Mouse (Mus musculus): ENCODE measurements around the gene Endov. TPM values are rescaled to one million over a fixed set of nuclear protein-coding genes. Genes with fewer than 3 reads are reported as not detected.

Endov gene
- polyA plus RNA-seq, 1 experiment from 2014 or later: 14.8 TPM

DNA sequence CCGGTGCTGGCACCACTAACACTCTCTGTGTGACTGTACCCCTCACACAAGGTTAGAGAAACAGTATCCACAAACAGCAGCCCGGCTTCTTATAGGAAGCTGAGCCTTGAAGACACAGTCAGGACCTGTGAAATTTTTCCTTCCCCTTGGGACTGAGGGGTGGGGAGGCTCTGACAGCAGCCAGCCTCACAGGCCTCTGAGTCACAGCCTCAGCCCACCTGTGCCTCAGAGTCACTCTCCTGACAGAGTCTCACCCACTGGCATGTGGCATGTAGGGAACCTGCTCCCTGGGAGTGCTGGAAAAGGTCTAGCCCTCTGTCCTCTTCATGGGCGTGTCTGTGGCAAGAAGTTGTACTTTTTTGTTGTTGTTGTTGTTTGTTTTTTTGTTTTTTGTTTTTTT is 60.3 kb downstream of the Endov start:
- Histone ChIP-seq H3K4me2 (replicated peaks; ENCODE audit: low read depth, low read length) (no peak overlapping the region), H3K4me3 (ENCODE audit: low read depth, low read length) (no peak overlapping the region), H3K27ac (ENCODE audit: low read depth, low read length) (no peak overlapping the region), H3K9ac (ENCODE audit: low read depth, low read length) (no peak overlapping the region), H3K4me1 (replicated peaks; ENCODE audit: control insufficient read depth, insufficient read depth, low read length) (peaks cover 23% of the 10 kb centered on the region), H3K27me3 (ENCODE audit: control insufficient read depth, insufficient read depth, low read length) (peaks cover 54% of the 10 kb centered on the region), H3K36me3 (ENCODE audit: control insufficient read depth, insufficient read depth, low read length) (no peaks in the 10 kb centered on the region), H3K9me3 (ENCODE audit: control insufficient read depth, low read length) (no peaks in the 10 kb centered on the region)
- 44% methylated on average over 3 of the region's 3 CpGs for WGBS
- ATAC-seq (ENCODE audit: low FRiP score) (no peak), DNase-seq (ENCODE audit: low spot score) (no peak)

DNA sequence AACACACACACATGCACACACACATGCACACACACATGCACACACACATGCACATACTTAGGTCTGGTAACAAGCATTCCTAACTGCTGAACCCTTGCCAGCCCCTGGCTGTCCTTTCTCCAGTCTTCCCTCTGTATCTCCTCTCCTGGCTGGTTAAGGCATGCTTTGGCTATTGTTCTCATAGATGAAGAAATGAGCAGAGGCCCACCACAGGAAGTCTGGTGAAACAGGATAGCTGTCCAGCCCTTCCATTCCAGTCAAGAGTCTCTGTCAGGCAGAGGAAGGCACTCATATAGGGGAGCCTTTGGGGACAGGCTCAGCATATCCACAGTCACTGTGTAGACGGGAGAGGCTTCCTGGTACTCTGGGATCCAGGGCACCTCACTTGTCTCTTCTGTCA is 61.2 kb downstream of the Endov start:
- DNase-seq (ENCODE audit: low spot score): no peak
- Histone ChIP-seq H3K9me3 (ENCODE audit: control insufficient read depth, low read length) (no peaks in the 10 kb centered on the region), H3K4me3 (ENCODE audit: low read depth, low read length) (no peak overlapping the region), H3K4me1 (replicated peaks; ENCODE audit: control insufficient read depth, insufficient read depth, low read length) (peaks cover 21% of the 10 kb centered on the region), H3K9ac (ENCODE audit: low read depth, low read length) (no peak overlapping the region), H3K27ac (ENCODE audit: low read depth, low read length) (0 out of 2 replicates have a peak overlapping the region, but pooled peaks have one; percentile 13), H3K36me3 (ENCODE audit: control insufficient read depth, insufficient read depth, low read length) (no peaks in the 10 kb centered on the region), H3K4me2 (replicated peaks; ENCODE audit: low read depth, low read length) (no peak overlapping the region), H3K27me3 (ENCODE audit: control insufficient read depth, insufficient read depth, low read length) (peaks cover 46% of the 10 kb centered on the region)
- 45% methylated on average over 1 of the region's 1 CpGs for WGBS
- ATAC-seq (ENCODE audit: low FRiP score): no peak

DNA sequence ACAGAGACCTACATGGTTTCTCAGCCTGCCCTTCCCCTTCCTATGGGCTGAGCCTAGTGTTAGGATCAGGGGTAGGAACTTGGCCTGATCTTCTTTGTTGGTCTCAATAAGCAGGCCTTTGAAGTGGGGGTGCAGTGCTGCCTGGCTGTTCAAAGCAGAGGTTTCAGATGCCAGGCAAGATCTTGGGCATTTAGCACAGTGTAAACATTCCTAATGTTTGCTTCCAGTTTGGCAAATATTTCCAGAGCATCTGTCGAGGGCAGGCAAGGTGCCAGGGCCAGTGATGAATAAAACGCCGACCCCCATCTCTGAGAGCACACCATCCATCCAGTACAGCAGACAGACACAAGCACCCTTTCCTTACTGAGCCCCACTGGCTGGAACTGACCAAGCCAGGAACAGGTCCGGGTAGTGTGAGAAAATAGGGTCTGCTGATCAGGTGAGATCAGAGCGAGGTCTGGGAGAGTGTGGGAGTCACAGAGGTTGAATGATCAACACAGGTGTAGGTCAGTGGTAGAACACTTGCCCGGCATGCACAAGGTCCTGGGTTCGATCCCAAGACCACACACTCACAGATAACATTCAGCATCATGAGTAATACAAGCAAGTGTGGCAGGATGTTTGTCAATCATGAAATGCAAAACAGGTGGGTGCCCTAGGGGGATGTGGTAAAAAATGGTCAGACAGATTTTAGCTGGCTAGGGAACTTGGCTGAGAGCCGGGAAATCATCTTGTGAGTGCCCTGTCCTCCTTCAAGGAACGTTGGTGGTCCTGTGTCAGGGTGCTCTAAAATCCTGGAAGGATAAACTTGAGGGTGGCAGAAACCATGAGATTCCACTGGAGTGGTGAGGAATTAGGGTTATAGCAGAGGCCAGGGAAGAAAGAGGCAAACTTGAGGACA is 62.0 kb downstream of the Endov start:
- Histone ChIP-seq H3K9ac (ENCODE audit: low read depth, low read length) (no peak overlapping the region), H3K9me3 (ENCODE audit: control insufficient read depth, low read length) (no peaks in the 10 kb centered on the region), H3K4me1 (replicated peaks; ENCODE audit: control insufficient read depth, insufficient read depth, low read length) (peaks cover 23% of the 10 kb centered on the region), H3K36me3 (ENCODE audit: control insufficient read depth, insufficient read depth, low read length) (no peaks in the 10 kb centered on the region), H3K4me2 (replicated peaks; ENCODE audit: low read depth, low read length) (no peak overlapping the region), H3K4me3 (ENCODE audit: low read depth, low read length) (no peak overlapping the region), H3K27me3 (ENCODE audit: control insufficient read depth, insufficient read depth, low read length) (peaks cover 38% of the 10 kb centered on the region), H3K27ac (ENCODE audit: low read depth, low read length) (no peak overlapping the region)
- DNase-seq (ENCODE audit: low spot score) (no peak), ATAC-seq (ENCODE audit: low FRiP score) (no peak)
- WGBS: 72% methylated on average over 9 of the region's 9 CpGs

DNA sequence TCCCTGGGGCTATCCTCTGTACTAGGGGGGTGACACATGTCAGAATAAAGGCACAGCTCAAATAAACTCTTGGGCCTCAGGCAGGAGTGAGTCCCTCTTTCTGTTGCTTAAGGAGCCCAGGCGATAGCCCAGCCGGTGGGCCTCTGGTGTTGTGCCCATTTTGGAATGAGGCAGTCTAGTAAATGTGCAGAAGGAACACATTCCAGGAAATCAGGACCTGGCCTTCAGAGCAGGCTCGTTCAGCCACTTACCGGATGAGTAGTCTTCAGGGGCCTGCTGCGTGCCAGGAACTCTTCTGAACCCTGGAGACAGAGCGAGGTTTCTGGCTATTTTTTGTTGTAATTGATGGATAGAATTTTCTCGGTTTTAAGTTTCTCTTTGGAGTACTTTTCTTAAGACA is 63.6 kb downstream of the Endov start:
- DNase-seq (ENCODE audit: low spot score): no peak
- Histone ChIP-seq H3K9me3 (ENCODE audit: control insufficient read depth, low read length) (no peaks in the 10 kb centered on the region), H3K4me2 (replicated peaks; ENCODE audit: low read depth, low read length) (no peak overlapping the region), H3K36me3 (ENCODE audit: control insufficient read depth, insufficient read depth, low read length) (no peaks in the 10 kb centered on the region), H3K4me1 (replicated peaks; ENCODE audit: control insufficient read depth, insufficient read depth, low read length) (peaks cover 18% of the 10 kb centered on the region), H3K9ac (ENCODE audit: low read depth, low read length) (no peak overlapping the region), H3K27me3 (ENCODE audit: control insufficient read depth, insufficient read depth, low read length) (peaks cover 24% of the 10 kb centered on the region), H3K27ac (ENCODE audit: low read depth, low read length) (no peak overlapping the region), H3K4me3 (ENCODE audit: low read depth, low read length) (no peak overlapping the region)
- ATAC-seq (ENCODE audit: low FRiP score): no peak
- WGBS: 85% methylated on average over 7 of the region's 7 CpGs

DNA sequence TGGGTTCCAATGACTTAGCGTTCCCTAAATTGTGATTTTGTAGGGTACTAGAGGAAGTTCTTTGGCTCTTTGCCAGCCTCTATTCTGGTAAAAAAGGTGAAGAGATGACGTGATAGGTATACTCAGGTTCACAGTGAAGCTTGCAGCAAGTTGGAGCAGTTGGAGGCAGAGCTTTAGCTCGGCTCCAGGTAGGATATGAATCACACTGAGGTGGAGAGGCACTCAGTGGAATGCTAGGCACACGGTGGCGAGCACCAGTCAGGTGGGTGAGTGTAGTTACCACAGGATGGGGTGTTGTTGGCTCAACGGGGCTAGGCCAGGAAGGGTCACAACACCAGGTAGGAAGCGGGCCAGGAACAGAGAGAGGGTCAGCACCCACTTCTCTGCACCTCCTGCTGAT is 64.0 kb downstream of the Endov start:
- H3K9ac ChIP-seq (ENCODE audit: low read depth, low read length): no peak overlapping the region
- no peak for ATAC-seq (ENCODE audit: low FRiP score)
- no peak for DNase-seq (ENCODE audit: low spot score)
- 86% methylated on average over 7 of the region's 7 CpGs for WGBS
- peaks cover 19% of the 10 kb centered on the region for H3K4me1 ChIP-seq (replicated peaks; ENCODE audit: control insufficient read depth, insufficient read depth, low read length)
- H3K4me2 ChIP-seq (replicated peaks; ENCODE audit: low read depth, low read length): no peak overlapping the region
- peaks cover 20% of the 10 kb centered on the region for H3K27me3 ChIP-seq (ENCODE audit: control insufficient read depth, insufficient read depth, low read length)
- no peaks in the 10 kb centered on the region for H3K9me3 ChIP-seq (ENCODE audit: control insufficient read depth, low read length)
- H3K4me3 ChIP-seq (ENCODE audit: low read depth, low read length): no peak overlapping the region
- no peaks in the 10 kb centered on the region for H3K36me3 ChIP-seq (ENCODE audit: control insufficient read depth, insufficient read depth, low read length)
- no peak overlapping the region for H3K27ac ChIP-seq (ENCODE audit: low read depth, low read length)

DNA sequence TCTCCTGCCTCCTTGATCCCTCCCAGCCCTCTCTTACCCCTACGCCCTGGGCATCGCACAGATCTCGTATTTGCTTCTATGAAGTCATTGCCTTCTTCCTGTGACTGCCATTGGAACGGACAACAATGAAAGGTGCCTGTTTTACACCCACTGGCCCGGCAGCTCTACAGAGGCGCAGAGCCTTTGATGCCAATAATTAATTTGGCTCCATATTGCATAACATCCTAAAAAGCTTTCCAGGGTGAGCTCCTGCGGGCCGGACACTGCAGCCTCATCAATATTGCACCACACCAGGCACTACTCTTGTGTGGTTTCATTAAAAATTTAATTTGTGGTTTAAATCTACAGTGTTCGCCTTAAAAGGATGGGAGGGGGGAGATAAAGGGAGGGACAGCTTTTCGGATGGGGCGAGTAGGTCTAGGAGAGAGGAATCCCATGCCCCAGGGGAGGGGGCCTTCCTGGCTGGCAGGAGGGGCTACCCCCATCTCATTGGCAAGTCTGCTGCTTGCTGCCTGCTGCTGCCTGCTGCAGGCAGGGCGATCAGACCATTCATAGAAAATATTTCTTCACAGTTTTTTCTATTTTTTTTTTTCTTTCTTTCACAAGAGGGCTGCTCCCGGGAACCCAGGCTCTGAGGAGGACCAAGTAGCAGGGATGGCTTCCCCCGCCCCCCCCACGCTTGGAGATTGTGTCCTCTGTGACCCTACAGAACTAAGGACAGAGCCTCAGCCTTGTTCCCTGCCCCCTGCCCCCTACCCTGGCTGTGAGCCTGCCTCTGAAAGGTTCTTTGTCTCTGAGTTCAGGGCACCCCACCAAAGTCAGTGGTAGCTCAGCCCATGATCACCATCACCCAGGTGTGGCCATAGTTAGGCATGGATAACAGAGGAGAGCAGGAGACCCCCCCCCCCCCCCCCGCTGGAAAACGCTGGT is 67.1 kb downstream of the Endov start:
- Histone ChIP-seq H3K4me1 (replicated peaks; ENCODE audit: control insufficient read depth, insufficient read depth, low read length) (peaks cover 17% of the 10 kb centered on the region), H3K27ac (ENCODE audit: low read depth, low read length) (peak overlapping the region; percentile 93), H3K4me3 (ENCODE audit: low read depth, low read length) (no peak overlapping the region), H3K4me2 (replicated peaks; ENCODE audit: low read depth, low read length) (peak overlapping the region; percentile 1), H3K27me3 (ENCODE audit: control insufficient read depth, insufficient read depth, low read length) (0 out of 2 replicates have a peak, but pooled peaks cover 2% of the 10 kb centered on the region), H3K36me3 (ENCODE audit: control insufficient read depth, insufficient read depth, low read length) (no peaks in the 10 kb centered on the region), H3K9me3 (ENCODE audit: control insufficient read depth, low read length) (no peaks in the 10 kb centered on the region), H3K9ac (ENCODE audit: low read depth, low read length) (peak overlapping the region; percentile 11; the same call in 1 of the 2 replicates)
- ATAC-seq (ENCODE audit: low FRiP score) (peak; percentile 67), DNase-seq (ENCODE audit: low spot score) (peak; percentile 57)
- 24% methylated on average over 16 of the region's 17 CpGs for WGBS

DNA sequence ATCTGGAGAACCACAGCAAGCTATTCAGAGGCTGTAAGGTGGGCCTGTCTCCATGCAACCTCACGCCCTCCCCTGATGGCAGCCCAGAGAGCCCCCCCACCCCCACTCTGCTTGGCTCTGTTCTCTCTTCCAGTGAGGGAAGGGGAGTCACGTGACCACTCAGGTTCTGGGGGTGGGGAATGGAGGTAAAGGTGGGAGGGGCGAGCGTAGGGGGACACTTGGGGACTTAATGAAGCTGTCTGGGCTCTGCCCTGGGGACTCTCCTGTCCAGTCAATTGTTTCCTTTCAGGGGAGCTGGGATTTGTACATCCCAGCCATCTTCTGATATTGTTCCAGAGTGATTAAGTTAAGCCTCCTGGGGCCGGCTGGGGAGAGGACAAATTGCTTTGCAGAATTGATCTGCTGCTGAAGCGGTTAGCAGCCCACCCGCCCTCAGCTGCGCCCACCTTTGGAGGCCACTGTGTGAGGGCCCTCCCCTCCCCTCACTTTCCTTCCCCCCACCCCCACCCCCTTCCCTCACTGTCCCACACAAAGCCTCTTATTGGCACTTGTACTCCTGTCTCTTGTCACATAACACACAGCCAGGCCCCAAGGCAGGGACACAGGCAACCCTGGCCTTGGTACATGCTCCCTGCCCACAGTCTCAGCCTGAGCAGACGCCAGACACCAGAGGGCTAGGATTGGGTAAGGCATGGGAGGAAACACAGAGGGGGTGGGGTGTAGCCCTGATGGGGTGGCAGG is 67.9 kb downstream of the Endov start:
- Histone ChIP-seq H3K4me3 (ENCODE audit: low read depth, low read length) (no peak overlapping the region), H3K27me3 (ENCODE audit: control insufficient read depth, insufficient read depth, low read length) (0 out of 2 replicates have a peak, but pooled peaks cover 2% of the 10 kb centered on the region), H3K4me1 (replicated peaks; ENCODE audit: control insufficient read depth, insufficient read depth, low read length) (peaks cover 18% of the 10 kb centered on the region), H3K9me3 (ENCODE audit: control insufficient read depth, low read length) (no peaks in the 10 kb centered on the region), H3K4me2 (replicated peaks; ENCODE audit: low read depth, low read length) (peak overlapping the region; percentile 28), H3K27ac (ENCODE audit: low read depth, low read length) (peak overlapping the region; percentile 93), H3K36me3 (ENCODE audit: control insufficient read depth, insufficient read depth, low read length) (no peaks in the 10 kb centered on the region), H3K9ac (ENCODE audit: low read depth, low read length) (peak overlapping the region; percentile 37; the same call in 1 of the 2 replicates)
- ATAC-seq (ENCODE audit: low FRiP score) (peak; percentile 91), DNase-seq (ENCODE audit: low spot score) (peak; percentile 80)
- 1% methylated on average over 6 of the region's 9 CpGs for WGBS
